Mouse (Mus musculus): ENCODE data around the gene Gpr19.

- no peak for TF ChIP-seq CTCF (IDR thresholded peaks at IDR 0.05; ENCODE audit: control insufficient read depth, insufficient read depth, low read length)
- no peak for TF ChIP-seq POLR2A (IDR thresholded peaks at IDR 0.05; ENCODE audit: borderline replicate concordance, control insufficient read depth, low read depth, low read length)
Observed at GRCm38 (mm10) chr6:134939781-134940180, 41.4 kb upstream of the Gpr19 start.

All from bone marrow, adult 2 months (tissue).